Mouse (Mus musculus): ENCODE measurements around the gene Myh1. TPM values are rescaled to one million over a fixed set of nuclear protein-coding genes. Genes with fewer than 3 reads are reported as not detected.

The Myh1 gene
- polyA plus RNA-seq, 2 experiments = 1.1 to 2.4 TPM

GRCm38 (mm10) chr11:67170727-67171126 is 29.1 kb upstream of the Myh1 start, which contains the start of gene Myh2:
Myh2 (plus strand) TSS chr11:67171027.
- H3K36me3 ChIP-seq (ENCODE audit: control insufficient read depth, insufficient read depth, low read length) = no peaks in the 10 kb centered on the region
- no peak within 1 kb of the TSS for H3K27ac ChIP-seq (replicated peaks; ENCODE audit: low read depth, low read length)
- H3K4me1 ChIP-seq (ENCODE audit: control insufficient read depth, insufficient read depth, low read length) = no peaks in the 10 kb centered on the region
- H3K4me2 ChIP-seq (replicated peaks; ENCODE audit: low read depth, low read length, severe bottlenecking) = no peak within 1 kb of the TSS
- DNase-seq (ENCODE audit: low spot score) (no peak), ATAC-seq (ENCODE audit: low FRiP score, low read depth) (no peak)
- H3K9ac ChIP-seq (ENCODE audit: low read depth, low read length, severe bottlenecking) = no peak within 1 kb of the TSS
- 75% methylated on average over 14 of the region's 14 CpGs for whole genome bisulfite sequencing
- H3K4me3 ChIP-seq (replicated peaks; ENCODE audit: low read length) = no peak within 1 kb of the TSS
- TF ChIP-seq POLR2A (IDR thresholded peaks at IDR 0.05; ENCODE audit: borderline replicate concordance, extremely low read depth, insufficient read depth, insufficient read length) = no peak
- no peaks in the 10 kb centered on the region for H3K9me3 ChIP-seq (ENCODE audit: control insufficient read depth, low read length)
- H3K27me3 ChIP-seq (ENCODE audit: control insufficient read depth, insufficient read depth, low read length) = no peaks in the 10 kb centered on the region

GRCm38 (mm10) chr11:67172439-67172838 is 27.4 kb upstream of the Myh1 start:
- no peak overlapping the region for H3K9ac ChIP-seq (ENCODE audit: low read depth, low read length, severe bottlenecking)
- H3K4me1 ChIP-seq (ENCODE audit: control insufficient read depth, insufficient read depth, low read length) = no peaks in the 10 kb centered on the region
- H3K27ac ChIP-seq (replicated peaks; ENCODE audit: low read depth, low read length) = no peak overlapping the region
- H3K4me3 ChIP-seq (replicated peaks; ENCODE audit: low read length) = no peak overlapping the region
- H3K4me2 ChIP-seq (replicated peaks; ENCODE audit: low read depth, low read length, severe bottlenecking) = no peak overlapping the region
- ATAC-seq (ENCODE audit: low FRiP score, low read depth) (no peak), DNase-seq (ENCODE audit: low spot score) (no peak)
- WGBS = 83% methylated on average over 2 of the region's 2 CpGs
- no peaks in the 10 kb centered on the region for H3K36me3 ChIP-seq (ENCODE audit: control insufficient read depth, insufficient read depth, low read length)
- no peaks in the 10 kb centered on the region for H3K9me3 ChIP-seq (ENCODE audit: control insufficient read depth, low read length)
- H3K27me3 ChIP-seq (ENCODE audit: control insufficient read depth, insufficient read depth, low read length) = no peaks in the 10 kb centered on the region
- no peak for TF ChIP-seq POLR2A (IDR thresholded peaks at IDR 0.05; ENCODE audit: borderline replicate concordance, extremely low read depth, insufficient read depth, insufficient read length)

- Histone ChIP-seq H3K9ac (ENCODE audit: low read depth, low read length, severe bottlenecking) (no peak overlapping the region), H3K4me2 (replicated peaks; ENCODE audit: low read depth, low read length, severe bottlenecking) (no peak overlapping the region), H3K27me3 (ENCODE audit: control insufficient read depth, insufficient read depth, low read length) (no peaks in the 10 kb centered on the region), H3K4me1 (ENCODE audit: control insufficient read depth, insufficient read depth, low read length) (no peaks in the 10 kb centered on the region), H3K9me3 (ENCODE audit: control insufficient read depth, low read length) (no peaks in the 10 kb centered on the region), H3K4me3 (replicated peaks; ENCODE audit: low read length) (no peak overlapping the region), H3K27ac (replicated peaks; ENCODE audit: low read depth, low read length) (no peak overlapping the region), H3K36me3 (ENCODE audit: control insufficient read depth, insufficient read depth, low read length) (no peaks in the 10 kb centered on the region)
- ATAC-seq (ENCODE audit: low FRiP score, low read depth) (no peak), DNase-seq (ENCODE audit: low spot score) (no peak)
- WGBS = 68% methylated on average over 5 of the region's 5 CpGs
- no peak for TF ChIP-seq POLR2A (IDR thresholded peaks at IDR 0.05; ENCODE audit: borderline replicate concordance, extremely low read depth, insufficient read depth, insufficient read length)
These were observed 23.5 kb upstream of the Myh1 start for GRCm38 (mm10) chr11:67176376-67176775.

GRCm38 (mm10) chr11:67190316-67190715 is 9.5 kb upstream of the Myh1 start:
- Histone ChIP-seq H3K9me3 (ENCODE audit: control insufficient read depth, low read length) (no peaks in the 10 kb centered on the region), H3K4me2 (replicated peaks; ENCODE audit: low read depth, low read length, severe bottlenecking) (no peak overlapping the region), H3K9ac (ENCODE audit: low read depth, low read length, severe bottlenecking) (no peak overlapping the region), H3K4me3 (replicated peaks; ENCODE audit: low read length) (no peak overlapping the region), H3K27me3 (ENCODE audit: control insufficient read depth, insufficient read depth, low read length) (no peaks in the 10 kb centered on the region), H3K27ac (replicated peaks; ENCODE audit: low read depth, low read length) (no peak overlapping the region), H3K4me1 (ENCODE audit: control insufficient read depth, insufficient read depth, low read length) (no peaks in the 10 kb centered on the region), H3K36me3 (ENCODE audit: control insufficient read depth, insufficient read depth, low read length) (no peaks in the 10 kb centered on the region)
- no peak for TF ChIP-seq POLR2A (IDR thresholded peaks at IDR 0.05; ENCODE audit: borderline replicate concordance, extremely low read depth, insufficient read depth, insufficient read length)
- no peak for ATAC-seq (ENCODE audit: low FRiP score, low read depth)
- WGBS = 80% methylated on average over 10 of the region's 10 CpGs
- DNase-seq (ENCODE audit: low spot score) = no peak

GRCm38 (mm10) chr11:67190814-67191213 is 9.0 kb upstream of the Myh1 start:
- H3K4me2 ChIP-seq (replicated peaks; ENCODE audit: low read depth, low read length, severe bottlenecking) = no peak overlapping the region
- TF ChIP-seq POLR2A (IDR thresholded peaks at IDR 0.05; ENCODE audit: borderline replicate concordance, extremely low read depth, insufficient read depth, insufficient read length) = no peak
- H3K9ac ChIP-seq (ENCODE audit: low read depth, low read length, severe bottlenecking) = no peak overlapping the region
- no peak for ATAC-seq (ENCODE audit: low FRiP score, low read depth)
- H3K9me3 ChIP-seq (ENCODE audit: control insufficient read depth, low read length) = no peaks in the 10 kb centered on the region
- no peak overlapping the region for H3K4me3 ChIP-seq (replicated peaks; ENCODE audit: low read length)
- no peak for DNase-seq (ENCODE audit: low spot score)
- no peaks in the 10 kb centered on the region for H3K4me1 ChIP-seq (ENCODE audit: control insufficient read depth, insufficient read depth, low read length)
- 88% methylated on average over 2 of the region's 2 CpGs for WGBS
- no peaks in the 10 kb centered on the region for H3K36me3 ChIP-seq (ENCODE audit: control insufficient read depth, insufficient read depth, low read length)
- no peaks in the 10 kb centered on the region for H3K27me3 ChIP-seq (ENCODE audit: control insufficient read depth, insufficient read depth, low read length)
- H3K27ac ChIP-seq (replicated peaks; ENCODE audit: low read depth, low read length) = no peak overlapping the region

GRCm38 (mm10) chr11:67191496-67191895 is 8.4 kb upstream of the Myh1 start:
- no peak overlapping the region for H3K4me3 ChIP-seq (replicated peaks; ENCODE audit: low read length)
- H3K27me3 ChIP-seq (ENCODE audit: control insufficient read depth, insufficient read depth, low read length) = no peaks in the 10 kb centered on the region
- DNase-seq (ENCODE audit: low spot score) = no peak
- H3K27ac ChIP-seq (replicated peaks; ENCODE audit: low read depth, low read length) = no peak overlapping the region
- H3K9me3 ChIP-seq (ENCODE audit: control insufficient read depth, low read length) = no peaks in the 10 kb centered on the region
- WGBS = 88% methylated on average over 14 of the region's 14 CpGs
- H3K4me2 ChIP-seq (replicated peaks; ENCODE audit: low read depth, low read length, severe bottlenecking) = no peak overlapping the region
- no peak for ATAC-seq (ENCODE audit: low FRiP score, low read depth)
- no peaks in the 10 kb centered on the region for H3K36me3 ChIP-seq (ENCODE audit: control insufficient read depth, insufficient read depth, low read length)
- H3K9ac ChIP-seq (ENCODE audit: low read depth, low read length, severe bottlenecking) = no peak overlapping the region
- no peaks in the 10 kb centered on the region for H3K4me1 ChIP-seq (ENCODE audit: control insufficient read depth, insufficient read depth, low read length)
- no peak for TF ChIP-seq POLR2A (IDR thresholded peaks at IDR 0.05; ENCODE audit: borderline replicate concordance, extremely low read depth, insufficient read depth, insufficient read length)

All from limb, embryonic 14.5 days (tissue).